Mouse (Mus musculus): ENCODE measurements around the gene Me3.
A peak's percentile ranks its signal among the peaks of the same experiment; 100 is the strongest.

Gene Me3

GRCm38 (mm10) chr7:89666361-89666760 lies 34.2 kb downstream of the Me3 start:
- peak in 1 of 2 experiments; percentile 55 for DNase-seq (ENCODE audit: low spot score in 2 of 2)

GRCm38 (mm10) chr7:89667570-89667969 lies 35.4 kb downstream of the Me3 start:
- DNase-seq (ENCODE audit: low spot score in 2 of 2), result no peak

- no peak for DNase-seq (ENCODE audit: low spot score in 2 of 2)
These were observed 37.3 kb downstream of the Me3 start for GRCm38 (mm10) chr7:89669461-89669860.

DNA sequence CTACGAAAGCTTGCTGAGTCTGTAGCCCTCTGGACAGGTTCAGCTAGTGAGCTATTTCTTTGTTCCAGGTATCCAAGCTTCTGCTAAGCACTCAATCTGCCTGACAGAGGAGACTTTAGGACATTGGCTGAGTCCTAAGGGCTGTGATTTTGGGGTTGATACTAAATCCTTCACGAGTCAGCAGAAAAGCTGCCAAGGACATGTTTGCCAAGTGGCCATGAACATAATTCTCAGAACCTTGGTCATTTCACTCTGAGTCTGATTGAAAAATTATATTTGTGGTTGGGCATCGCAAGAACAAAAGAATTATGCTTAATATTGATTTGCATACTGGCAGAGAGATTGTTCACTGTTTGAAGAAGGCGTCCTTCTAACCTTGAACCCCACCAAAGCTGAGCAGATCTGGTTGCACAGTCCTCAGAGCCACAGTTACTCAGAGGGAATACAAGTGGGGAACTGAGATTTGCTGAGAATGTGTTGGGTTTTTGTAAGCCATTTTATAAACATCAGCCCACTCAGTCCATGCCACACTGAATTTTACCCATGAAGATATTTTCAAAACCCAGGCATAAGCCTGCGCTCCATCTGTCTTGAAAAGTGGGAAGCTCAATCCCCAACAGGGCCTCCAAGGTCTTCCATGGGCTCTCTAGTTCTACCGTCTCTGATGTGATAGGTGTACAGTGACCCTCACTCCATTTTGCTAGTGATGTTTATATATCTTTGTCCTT lies 39.1 kb downstream of the Me3 start:
- peak in 1 of 2 experiments; percentile 54 for DNase-seq (ENCODE audit: low spot score in 2 of 2)

GRCm38 (mm10) chr7:89676176-89676575 lies 44.0 kb downstream of the Me3 start:
- no peak for DNase-seq (ENCODE audit: low spot score in 2 of 2)

DNA sequence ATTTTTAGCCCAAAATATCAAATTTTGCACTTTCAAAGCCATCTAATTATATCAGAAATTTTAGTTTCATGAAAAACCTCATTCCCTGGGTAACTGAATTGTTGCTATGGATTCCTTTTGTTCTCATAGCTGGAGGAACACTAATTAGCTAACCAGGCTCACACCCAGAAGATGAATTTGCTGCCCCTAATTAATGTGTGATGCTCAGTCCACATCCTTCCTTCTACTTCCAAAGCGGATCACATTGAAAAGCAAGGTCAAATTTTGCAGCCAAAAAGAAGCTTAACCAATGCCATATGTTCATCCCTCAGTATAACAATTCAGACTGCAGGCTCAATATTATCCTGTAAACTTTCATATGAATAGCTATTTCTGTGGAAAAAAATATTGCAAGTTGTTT lies 45.7 kb downstream of the Me3 start:
- no peak for DNase-seq (ENCODE audit: low spot score in 2 of 2)

- no peak for DNase-seq (ENCODE audit: low spot score in 2 of 2)
These were observed 46.5 kb downstream of the Me3 start for GRCm38 (mm10) chr7:89678719-89679118.

- DNase-seq (ENCODE audit: low spot score in 2 of 2), result no peak
These were observed 46.9 kb downstream of the Me3 start for GRCm38 (mm10) chr7:89679139-89679538.

DNA sequence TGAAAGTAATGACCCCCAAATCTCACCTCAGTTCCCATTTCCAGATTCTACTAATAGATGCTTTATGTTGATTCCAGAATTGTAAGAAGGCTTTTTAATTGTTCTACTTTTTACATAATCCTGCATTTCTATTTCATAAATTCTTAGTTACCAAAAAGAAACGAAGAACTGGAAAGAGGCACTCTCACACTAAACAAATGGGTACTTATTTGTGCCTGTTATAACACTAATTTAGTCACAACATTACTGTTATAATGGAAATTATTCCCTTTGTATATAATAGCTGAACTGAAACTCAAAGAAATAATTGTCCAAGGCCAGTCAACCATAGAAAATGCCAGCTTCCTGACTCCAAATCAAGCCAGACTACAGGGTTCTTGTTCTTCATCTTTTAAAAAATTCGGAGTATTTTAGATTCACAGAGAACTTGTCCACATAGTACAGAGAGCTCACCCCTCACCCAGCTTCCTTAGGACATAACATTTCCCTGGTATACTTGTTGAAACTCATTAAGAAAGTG lies 47.5 kb downstream of the Me3 start:
- DNase-seq (ENCODE audit: low spot score in 2 of 2), result no peak

GRCm38 (mm10) chr7:89680891-89681290 lies 48.7 kb downstream of the Me3 start:
- DNase-seq (ENCODE audit: low spot score in 2 of 2), result no peak

GRCm38 (mm10) chr7:89681666-89682470 lies 49.7 kb downstream of the Me3 start:
- no peak for DNase-seq (ENCODE audit: low spot score in 2 of 2)

DNA sequence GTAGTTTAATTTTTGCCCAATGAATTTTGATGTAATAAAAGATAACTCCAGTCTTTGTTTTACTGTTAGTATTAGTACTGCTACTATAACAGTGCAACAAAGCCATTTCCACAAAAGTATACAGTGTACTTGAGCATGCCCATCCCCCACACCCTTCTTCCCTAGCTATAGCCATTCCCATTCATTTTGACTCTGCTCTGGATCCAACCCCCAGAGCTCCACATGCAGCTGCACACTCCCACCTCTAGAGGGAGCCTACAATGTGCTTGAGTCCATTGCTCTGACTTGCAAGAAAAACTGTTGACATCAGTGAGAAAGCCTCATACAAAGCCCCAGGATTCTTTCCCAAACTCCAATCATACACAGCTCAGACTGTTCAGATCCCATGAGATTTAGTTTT lies 66.0 kb downstream of the Me3 start:
- DNase-seq (ENCODE audit: low spot score in 2 of 2), result no peak

- no peak for DNase-seq (ENCODE audit: low spot score in 2 of 2)
These were observed 67.6 kb downstream of the Me3 start for GRCm38 (mm10) chr7:89699668-89700350.

- DNase-seq (ENCODE audit: low spot score in 2 of 2), result no peak
These were observed 68.3 kb downstream of the Me3 start for GRCm38 (mm10) chr7:89700511-89700910.

DNA sequence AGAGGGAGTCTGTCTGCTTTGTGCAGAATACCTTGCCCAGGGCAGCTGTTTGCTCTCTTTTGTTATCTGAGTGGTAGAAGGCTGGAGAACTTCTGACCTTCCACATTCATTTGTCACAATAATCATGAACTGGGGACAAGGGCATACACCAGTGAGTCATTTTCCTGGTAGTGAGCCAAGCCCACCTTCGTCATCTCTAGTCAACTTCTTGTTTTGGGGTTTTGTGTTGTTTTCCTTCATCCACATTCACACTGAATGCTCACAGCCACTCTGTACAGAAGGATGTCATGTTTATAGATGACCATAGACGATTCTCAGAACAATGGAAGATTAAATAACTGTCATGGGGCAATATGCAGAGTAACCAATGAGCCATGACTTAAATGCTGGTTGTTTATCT lies 78.6 kb downstream of the Me3 start:
- DNase-seq (ENCODE audit: low spot score in 2 of 2), result no peak

DNA sequence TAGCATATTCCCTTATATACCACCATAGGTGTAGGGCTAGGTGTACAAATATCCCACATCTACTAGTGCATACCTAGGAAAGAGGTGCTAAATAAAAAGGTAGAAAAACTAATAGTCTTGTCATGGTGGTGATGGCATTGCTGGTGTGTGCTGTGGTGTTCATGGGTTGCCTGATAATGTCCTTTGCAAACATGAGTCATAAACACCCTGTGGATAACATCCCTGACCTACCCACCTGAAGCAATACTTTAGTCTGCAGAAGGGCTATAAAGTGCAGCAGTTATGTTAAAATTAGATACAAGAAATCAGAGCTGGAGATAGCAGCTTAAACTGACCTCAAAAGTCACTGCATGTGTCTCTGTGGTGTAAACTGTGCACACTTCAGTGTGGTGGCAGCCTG lies 80.9 kb downstream of the Me3 start:
- DNase-seq (ENCODE audit: low spot score in 2 of 2), result no peak

- DNase-seq (ENCODE audit: low spot score in 2 of 2), result no peak
These were observed 84.0 kb downstream of the Me3 start for GRCm38 (mm10) chr7:89716226-89716625.

DNA sequence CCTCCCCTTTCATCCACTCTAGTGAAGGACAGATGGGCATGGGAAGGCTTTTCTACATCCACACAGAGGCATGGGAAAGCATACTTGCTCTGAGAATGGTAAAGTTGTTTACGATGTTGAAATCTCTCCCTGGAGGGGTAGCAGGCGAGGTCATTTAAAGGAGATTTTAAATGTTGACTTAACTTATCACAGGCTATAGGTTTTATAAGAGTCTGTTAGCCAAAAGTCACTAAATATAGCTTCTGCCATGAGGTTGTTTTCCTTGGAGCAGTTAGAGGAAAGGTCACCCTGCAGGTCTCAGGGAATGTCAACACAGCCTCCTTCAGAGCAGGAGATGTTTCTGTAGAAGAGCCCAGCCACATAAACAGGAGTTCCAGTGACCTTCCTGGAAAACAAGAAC lies 85.3 kb downstream of the Me3 start:
- DNase-seq (ENCODE audit: low spot score in 2 of 2), result no peak

DNA sequence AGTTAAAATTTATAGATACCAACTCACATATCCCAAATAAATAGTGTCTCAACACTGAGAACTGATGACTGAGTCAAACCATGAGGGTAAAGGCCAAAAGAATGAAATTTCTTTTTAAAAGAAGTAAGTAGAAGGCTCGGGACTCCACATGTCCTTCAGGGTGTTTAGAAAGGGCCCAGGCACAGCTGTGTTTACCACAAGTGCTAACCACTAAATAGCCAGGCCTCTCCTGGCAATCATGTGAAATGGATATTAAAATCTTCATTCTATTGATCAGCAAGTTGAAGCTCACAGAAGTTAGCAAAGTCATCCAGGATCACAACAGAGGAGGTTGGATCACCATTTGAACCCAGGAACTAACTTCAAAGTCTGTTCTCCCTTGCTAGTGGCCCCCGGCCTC lies 86.1 kb downstream of the Me3 start:
- DNase-seq (ENCODE audit: low spot score in 2 of 2), result no peak

DNA sequence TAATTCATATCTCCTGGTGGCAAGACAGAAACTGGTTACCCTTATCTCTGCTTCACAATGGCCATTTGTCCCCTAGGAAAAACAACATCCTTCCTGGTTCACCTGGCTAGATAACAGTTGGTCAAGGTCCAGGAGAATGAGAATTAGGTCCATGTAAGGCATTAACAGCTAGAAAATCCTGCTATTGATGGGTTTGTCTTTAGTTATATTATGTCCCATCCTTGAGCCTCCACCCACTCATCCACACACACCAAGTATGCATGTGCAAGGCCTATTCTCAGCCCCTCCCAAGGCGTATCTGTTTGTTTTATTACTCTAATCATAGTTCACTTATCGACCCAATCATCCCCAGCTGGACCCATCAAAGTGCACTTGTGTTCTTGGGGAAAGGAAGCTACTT lies 88.1 kb downstream of the Me3 start:
- no peak for DNase-seq (ENCODE audit: low spot score in 2 of 2)

DNA sequence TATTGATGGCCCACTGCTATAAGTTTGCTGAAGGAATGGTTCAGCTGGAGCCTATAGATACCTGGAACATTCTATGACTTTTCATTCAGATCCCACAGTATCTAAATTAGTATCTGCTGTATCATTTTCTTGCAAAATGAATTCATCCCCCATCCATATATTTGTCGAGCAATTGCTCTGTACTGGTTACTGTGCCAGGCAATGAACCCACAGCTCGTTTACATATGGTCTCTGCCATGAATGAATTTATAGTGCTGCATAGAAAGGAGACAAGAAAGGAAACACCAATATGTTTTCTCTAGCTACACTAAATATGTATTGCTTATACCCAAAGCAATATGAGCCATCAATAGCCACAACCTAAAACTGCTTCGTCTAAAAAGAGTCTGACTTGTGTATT lies 94.5 kb downstream of the Me3 start:
- no peak for DNase-seq (ENCODE audit: low spot score in 2 of 2)

DNA sequence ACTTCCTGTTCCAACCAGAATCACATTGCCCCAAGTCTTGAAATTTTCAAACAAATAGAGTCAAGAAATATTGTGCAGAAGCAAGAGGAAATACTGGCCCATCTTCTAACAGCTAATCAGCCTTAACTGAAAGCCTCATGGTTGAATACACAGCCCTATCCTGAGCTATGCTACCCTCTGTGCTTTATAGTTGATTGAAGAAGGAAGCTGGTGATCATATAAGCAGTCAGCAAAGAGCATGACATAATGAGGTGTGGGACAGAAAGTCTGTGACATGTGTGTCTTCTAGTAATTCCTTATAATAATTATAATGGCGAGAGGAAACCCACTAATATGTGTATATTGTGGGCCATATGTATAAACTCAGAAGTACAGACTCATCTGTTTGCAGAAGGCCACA lies 95.4 kb downstream of the Me3 start:
- no peak for DNase-seq (ENCODE audit: low spot score in 2 of 2)

GRCm38 (mm10) chr7:89728393-89728792 lies 96.2 kb downstream of the Me3 start:
- DNase-seq (ENCODE audit: low spot score in 2 of 2), result no peak
